Mouse (Mus musculus) ovary, postnatal 14 days (tissue): ENCODE measurements around the gene Bcl7b.
"Not testable (repeated sequence)": the region's sequence is repeated elsewhere in the genome, so short reads cannot be mapped to it uniquely, and the experiment has no call there.

Experiments used
- DNase-seq: peaks from one replicate; pipeline ENCODE4 v3.0.0; 2022; ENCODE audit warnings: low spot score

The Bcl7b gene

GRCm38 (mm10) chr5:135216871-135217270 lies 48.8 kb downstream of the Bcl7b start:
- no peak for DNase-seq

GRCm38 (mm10) chr5:135220941-135221340 lies 52.9 kb downstream of the Bcl7b start:
- no peak for DNase-seq

DNA sequence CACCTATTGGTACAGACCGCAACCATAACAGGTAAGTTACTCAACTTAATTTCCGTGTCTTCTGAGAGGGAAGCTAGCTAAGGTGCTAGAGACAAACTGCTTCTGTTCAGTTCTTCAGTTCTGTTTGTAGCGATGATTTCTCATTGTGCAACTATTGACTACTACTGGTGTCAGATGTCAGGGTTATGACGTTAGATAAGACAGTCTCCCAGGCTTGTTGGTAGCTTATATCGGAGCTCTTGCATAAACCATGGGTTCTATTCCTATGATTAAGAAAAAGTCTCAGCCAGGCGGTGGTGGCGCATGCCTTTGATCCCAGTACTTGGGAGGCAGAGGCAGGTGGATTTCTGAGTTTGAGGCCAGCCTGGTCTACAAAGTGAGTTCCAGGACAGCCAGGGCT lies 54.0 kb downstream of the Bcl7b start:
- no peak for DNase-seq

DNA sequence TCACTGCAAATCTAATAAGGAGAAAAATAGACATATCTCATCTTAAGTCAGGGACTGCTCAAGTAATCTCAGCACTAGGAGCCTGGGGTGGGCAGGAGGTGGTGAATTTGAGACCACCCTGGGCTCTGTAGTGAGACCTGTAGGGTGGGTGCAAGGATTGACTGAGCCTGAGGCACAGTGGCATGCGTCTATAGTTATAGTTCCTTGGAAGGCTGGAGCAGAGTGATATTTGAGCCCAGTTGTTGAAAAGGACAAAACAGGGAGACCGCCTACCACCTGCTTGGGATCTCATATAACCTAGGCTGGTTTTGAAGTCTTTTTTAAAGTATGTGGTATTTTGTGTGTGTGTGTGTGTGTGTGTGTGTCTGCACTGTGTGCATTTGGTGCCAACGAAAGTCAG lies 56.1 kb downstream of the Bcl7b start:
- no peak for DNase-seq

DNA sequence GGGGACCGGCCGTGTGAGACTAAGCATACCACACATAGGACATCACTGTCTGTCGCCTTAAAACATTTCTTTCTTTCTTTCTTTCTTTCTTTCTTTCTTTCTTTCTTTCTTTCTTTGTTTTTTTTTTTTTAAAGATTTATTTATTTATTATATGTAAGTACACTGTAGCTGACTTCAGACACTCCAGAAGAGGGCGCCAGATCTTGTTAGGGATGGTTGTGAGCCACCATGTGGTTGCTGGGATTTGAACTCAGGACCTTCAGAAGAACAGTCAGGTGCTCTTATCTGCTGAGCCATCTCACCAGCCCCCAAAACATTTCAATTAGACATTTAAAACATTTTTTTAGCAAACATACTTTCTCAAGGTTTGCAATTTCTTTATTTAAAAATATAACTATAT lies 57.8 kb downstream of the Bcl7b start:
- not testable (repeated sequence) for DNase-seq

GRCm38 (mm10) chr5:135230186-135230585 lies 62.1 kb downstream of the Bcl7b start:
- DNase-seq, result no peak
